Mouse (Mus musculus) embryonic facial prominence, embryonic 11.5 days (tissue): ENCODE measurements at regions not wholly inside any gene's neighbourhood (a gene's known extent, or its start where the extent isn't known, plus 50 kb on each side); places are given as distances from the start of the nearest gene placed in this dataset.

Experiments
- ATAC-seq: fragments of 200-750 bp; cut with Nextera tagmentation; replicated peaks from 2 replicates; pipeline ENCODE4 v1.8.0; 2017; ENCODE audit warnings: low read depth; ENCODE audit not compliant: insufficient number of reproducible peaks, low FRiP score, low TSS enrichment
- DNase-seq: peaks from one replicate; pipeline ENCODE4 v3.0.0-alpha.2; 2015; ENCODE audit warnings: low spot score
- H3K27ac ChIP-seq: fragments of 300-500 bp; sonication (generic); replicated peaks from 2 replicates; pipeline ENCODE4 v1.5.1; 2014; ENCODE audit warnings: mild to moderate bottlenecking, low read depth, low read length, control low read depth
- H3K27me3 ChIP-seq: fragments of 300-500 bp; sonication (generic); 2 replicates; pipeline ENCODE4 v1.6.1; 2014; ENCODE audit warnings: mild to moderate bottlenecking, low read length, moderate library complexity, mixed read lengths; ENCODE audit not compliant: control insufficient read depth, insufficient read depth
- H3K36me3 ChIP-seq: fragments of 300-500 bp; sonication (generic); replicated peaks from 2 replicates; pipeline ENCODE4 v1.6.1; 2014; ENCODE audit warnings: low read depth, mild to moderate bottlenecking, low read length, moderate library complexity, mixed read lengths; ENCODE audit not compliant: control insufficient read depth, insufficient read depth
- H3K4me1 ChIP-seq: fragments of 300-500 bp; sonication (generic); 2 replicates; pipeline ENCODE4 v1.6.1; 2014; ENCODE audit warnings: low read length, mixed read lengths; ENCODE audit not compliant: control insufficient read depth, insufficient read depth
- H3K4me2 ChIP-seq: fragments of 300-500 bp; sonication (generic); 2 replicates; pipeline ENCODE4 v1.6.1; 2014; ENCODE audit warnings: low read depth, mild to moderate bottlenecking, control low read depth, low read length, moderate library complexity
- H3K4me3 ChIP-seq: fragments of 300-500 bp; sonication (generic); 2 replicates; pipeline ENCODE4 v1.5.1; 2014; ENCODE audit warnings: low read depth, low read length, control low read depth
- H3K9ac ChIP-seq: fragments of 300-500 bp; sonication (generic); replicated peaks from 2 replicates; pipeline ENCODE4 v1.6.1; 2014; ENCODE audit warnings: mild to moderate bottlenecking, control low read depth, low read length
- H3K9me3 ChIP-seq: fragments of 300-500 bp; sonication (generic); replicated peaks from 2 replicates; pipeline ENCODE4 v1.6.1; 2016; ENCODE audit warnings: mild to moderate bottlenecking, low read length, inconsistent platforms, mixed read lengths; ENCODE audit not compliant: control insufficient read depth
- WGBS: fragments of 180-500 bp; shearing (Covaris S2); extraction: QIAGEN DNeasy Blood & Tissue Kit; methylation state at CpG from one replicate; pipeline ENCODE4 v1.1.7; 2014; 5-methylcytosine and 5-hydroxymethylcytosine counted together

- Histone ChIP-seq H3K9me3 (no peaks in the 10 kb centered on the region), H3K27ac (no peak overlapping the region), H3K36me3 (no peaks in the 10 kb centered on the region), H3K4me3 (no peak overlapping the region), H3K4me1 (no peaks in the 10 kb centered on the region), H3K4me2 (no peak overlapping the region), H3K27me3 (no peaks in the 10 kb centered on the region), H3K9ac (no peak overlapping the region)
- DNase-seq (no peak), ATAC-seq (no peak)
- 89% methylated on average over 2 of the region's 2 CpGs for WGBS
Measured at GRCm38 (mm10) chr2:171677998-171678397, 365.3 kb downstream of the Cbln4 start.

DNA sequence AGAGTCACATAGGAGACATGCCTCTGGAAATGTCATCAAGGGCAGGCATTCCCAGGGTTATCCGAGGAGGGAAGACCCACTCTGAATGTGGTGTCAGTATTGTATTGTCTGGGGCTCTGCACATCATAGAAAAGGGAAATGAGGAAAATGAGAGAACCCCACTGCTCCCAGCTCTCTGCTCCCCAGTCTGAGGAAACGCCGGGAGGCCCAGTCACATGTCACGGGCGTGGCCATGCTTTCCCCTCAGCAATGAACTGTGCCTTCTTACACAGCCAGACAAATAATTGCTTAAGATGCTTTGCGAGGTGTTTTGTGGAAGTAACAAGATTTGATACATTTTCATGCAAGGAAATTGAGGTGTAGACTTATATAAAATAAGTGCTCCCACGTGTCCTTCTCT lies 366.1 kb downstream of the Cbln4 start:
- Histone ChIP-seq H3K9me3 (no peaks in the 10 kb centered on the region), H3K36me3 (no peaks in the 10 kb centered on the region), H3K4me1 (no peaks in the 10 kb centered on the region), H3K9ac (no peak overlapping the region), H3K4me3 (no peak overlapping the region), H3K4me2 (no peak overlapping the region), H3K27ac (no peak overlapping the region), H3K27me3 (no peaks in the 10 kb centered on the region)
- WGBS = 88% methylated on average over 7 of the region's 7 CpGs
- DNase-seq (no peak), ATAC-seq (no peak)

DNA sequence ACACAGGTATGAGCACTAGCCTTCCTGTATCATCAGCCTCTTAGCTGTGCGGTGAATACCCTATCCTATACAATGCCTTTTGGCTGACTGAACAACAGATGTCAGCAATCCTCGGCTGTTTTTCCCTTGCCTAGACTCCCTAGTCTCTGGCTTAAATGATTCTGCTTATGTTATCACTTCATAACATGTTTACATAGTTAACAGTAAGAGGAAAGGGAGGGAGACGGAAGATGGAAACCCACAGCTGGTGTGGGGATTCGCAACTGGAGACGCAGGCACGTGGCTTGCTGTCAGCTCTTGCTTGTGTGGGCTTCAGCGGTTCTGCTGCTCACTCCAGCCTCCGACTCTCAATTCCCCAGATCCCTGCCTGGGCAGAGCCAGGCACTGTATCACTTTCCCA lies 367.2 kb downstream of the Cbln4 start:
- Histone ChIP-seq H3K9me3 (no peaks in the 10 kb centered on the region), H3K4me1 (no peaks in the 10 kb centered on the region), H3K36me3 (no peaks in the 10 kb centered on the region), H3K4me2 (no peak overlapping the region), H3K27me3 (no peaks in the 10 kb centered on the region), H3K9ac (no peak overlapping the region), H3K27ac (no peak overlapping the region), H3K4me3 (no peak overlapping the region)
- WGBS = 51% methylated on average over 8 of the region's 8 CpGs
- peak; percentile 75 for ATAC-seq
- peak; percentile 33 for DNase-seq

DNA sequence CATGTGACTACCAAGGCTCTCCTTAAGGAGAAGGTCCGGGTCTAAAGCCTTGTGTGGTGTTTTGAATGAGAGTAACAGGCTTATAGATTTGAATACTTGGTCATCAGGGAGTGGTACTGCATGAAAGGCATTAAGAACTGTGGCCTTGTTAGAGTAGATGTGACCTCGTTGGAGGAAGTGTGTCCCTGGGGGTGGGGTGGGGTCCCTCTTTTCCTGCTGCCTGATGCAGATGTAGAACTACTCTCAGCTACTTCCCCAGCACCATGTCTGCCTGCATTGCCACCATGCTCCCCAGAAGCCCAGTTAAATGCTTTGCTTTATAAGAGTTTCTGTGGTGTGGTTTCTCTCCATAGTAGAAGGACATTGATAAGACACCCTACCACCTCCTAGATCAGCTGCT lies 367.9 kb downstream of the Cbln4 start:
- WGBS = 73% methylated on average over 2 of the region's 2 CpGs

DNA sequence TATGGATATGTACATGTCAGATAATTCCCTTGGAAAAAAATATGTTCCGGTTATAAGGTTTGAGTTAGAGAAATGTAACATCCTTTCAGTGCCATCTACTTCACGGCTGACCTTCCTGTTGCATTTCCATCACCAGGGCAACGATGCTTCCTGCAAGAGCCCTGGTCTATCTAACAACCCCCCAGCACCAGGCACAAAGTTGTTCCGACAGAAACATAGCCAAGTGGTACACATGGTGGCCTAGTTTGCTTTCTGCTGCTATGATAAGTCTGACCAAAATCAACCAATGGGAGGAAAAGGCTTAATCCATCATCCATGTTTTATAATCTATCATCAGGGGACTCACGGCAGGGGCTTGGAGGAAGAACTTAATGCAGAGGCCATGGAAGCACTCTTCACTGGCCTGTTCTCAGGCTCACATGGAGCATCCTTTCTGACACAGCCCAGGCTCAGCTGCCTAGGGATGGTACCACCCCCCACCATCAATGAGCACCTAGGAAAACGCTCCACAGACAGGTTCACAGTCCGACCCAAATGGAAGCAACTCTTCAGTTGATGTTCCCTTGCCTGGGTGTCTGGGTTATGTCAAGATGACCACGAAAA lies 372.2 kb downstream of the Cbln4 start:
- Histone ChIP-seq H3K9ac (no peak overlapping the region), H3K4me1 (no peaks in the 10 kb centered on the region), H3K27ac (no peak overlapping the region), H3K9me3 (no peaks in the 10 kb centered on the region), H3K4me2 (no peak overlapping the region), H3K4me3 (no peak overlapping the region), H3K36me3 (no peaks in the 10 kb centered on the region), H3K27me3 (no peaks in the 10 kb centered on the region)
- DNase-seq = no peak
- no peak for ATAC-seq
- WGBS = 87% methylated on average over 8 of the region's 8 CpGs

More for the DNA sequence above, 367.9 kb downstream of the Cbln4 start:
- Histone ChIP-seq H3K4me1 (no peaks in the 10 kb centered on the region), H3K4me3 (no peak overlapping the region), H3K9me3 (no peaks in the 10 kb centered on the region), H3K27ac (no peak overlapping the region), H3K4me2 (no peak overlapping the region), H3K27me3 (no peaks in the 10 kb centered on the region), H3K9ac (no peak overlapping the region), H3K36me3 (no peaks in the 10 kb centered on the region)
- ATAC-seq (no peak), DNase-seq (no peak)

DNA sequence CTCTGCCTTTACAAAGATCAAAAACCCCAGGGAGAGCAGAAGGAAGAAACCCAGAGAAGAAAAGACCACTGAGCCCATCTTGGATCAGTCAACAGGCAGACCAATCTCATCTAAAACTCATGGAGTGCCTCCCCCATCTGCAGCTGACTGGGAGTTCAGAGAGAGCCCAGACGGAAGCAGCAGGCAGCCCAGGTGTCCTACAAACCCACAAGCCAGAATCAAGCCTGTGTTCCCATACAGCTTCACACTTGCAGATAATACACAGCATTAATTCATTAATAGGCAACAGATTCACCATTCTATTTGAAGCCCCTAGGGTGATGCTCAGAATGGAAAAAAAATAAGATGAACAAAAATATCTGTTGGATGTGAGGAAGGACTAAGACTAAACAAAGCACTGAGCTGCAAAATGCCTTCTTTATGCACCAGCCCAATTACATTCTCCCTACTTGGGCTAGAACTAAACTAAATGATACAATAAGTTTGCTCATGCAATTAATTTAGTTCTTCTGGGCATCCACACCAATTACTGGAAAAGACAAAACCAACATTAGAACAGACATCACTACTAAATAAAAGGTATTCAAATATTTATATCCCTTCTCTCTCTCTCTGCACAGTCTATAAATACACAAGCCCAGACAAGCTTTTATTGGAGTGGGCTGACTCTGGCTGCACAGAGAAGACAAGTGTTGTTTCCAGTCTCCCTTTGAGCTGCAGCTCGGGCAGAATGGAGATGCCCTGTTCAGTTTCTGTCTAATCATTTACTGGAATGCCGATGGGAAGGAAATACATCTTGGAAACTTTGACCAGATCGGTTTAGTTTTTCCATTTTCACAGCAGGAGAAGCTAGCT lies 374.2 kb downstream of the Cbln4 start:
- 63% methylated on average over 4 of the region's 4 CpGs for WGBS
- no peaks in the 10 kb centered on the region for H3K9me3 ChIP-seq
- H3K27me3 ChIP-seq = no peaks in the 10 kb centered on the region
- DNase-seq (no peak), ATAC-seq (no peak)
- H3K4me3 ChIP-seq = no peak overlapping the region
- H3K27ac ChIP-seq = no peak overlapping the region
- no peak overlapping the region for H3K9ac ChIP-seq
- H3K36me3 ChIP-seq = no peaks in the 10 kb centered on the region
- H3K4me1 ChIP-seq = no peaks in the 10 kb centered on the region
- no peak overlapping the region for H3K4me2 ChIP-seq

DNA sequence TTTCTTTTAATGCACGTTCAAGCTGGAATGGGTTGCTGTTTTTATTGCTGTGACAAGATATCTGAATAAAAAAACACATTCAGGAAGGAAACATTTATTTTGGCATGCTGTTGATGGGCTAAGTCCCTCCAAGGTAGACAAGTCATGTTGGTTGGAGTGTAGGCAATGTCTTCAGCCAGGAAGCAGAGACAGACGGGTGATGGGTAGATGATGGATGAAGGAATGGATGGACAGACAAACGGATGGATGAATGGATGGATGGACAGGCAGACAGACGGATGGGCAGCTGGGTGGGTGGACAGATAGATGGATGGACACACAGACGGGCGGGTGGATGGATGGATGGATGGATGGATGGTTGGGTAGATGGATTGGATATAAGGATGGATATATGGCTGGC lies 380.7 kb downstream of the Cbln4 start:
- no peak for DNase-seq
- H3K9me3 ChIP-seq = no peaks in the 10 kb centered on the region
- H3K4me1 ChIP-seq = no peaks in the 10 kb centered on the region
- no peak overlapping the region for H3K27ac ChIP-seq
- H3K4me2 ChIP-seq = no peak overlapping the region
- H3K36me3 ChIP-seq = no peaks in the 10 kb centered on the region
- H3K4me3 ChIP-seq = no peak overlapping the region
- no peak for ATAC-seq
- 82% methylated on average over 6 of the region's 6 CpGs for WGBS
- no peak overlapping the region for H3K9ac ChIP-seq
- no peaks in the 10 kb centered on the region for H3K27me3 ChIP-seq

DNA sequence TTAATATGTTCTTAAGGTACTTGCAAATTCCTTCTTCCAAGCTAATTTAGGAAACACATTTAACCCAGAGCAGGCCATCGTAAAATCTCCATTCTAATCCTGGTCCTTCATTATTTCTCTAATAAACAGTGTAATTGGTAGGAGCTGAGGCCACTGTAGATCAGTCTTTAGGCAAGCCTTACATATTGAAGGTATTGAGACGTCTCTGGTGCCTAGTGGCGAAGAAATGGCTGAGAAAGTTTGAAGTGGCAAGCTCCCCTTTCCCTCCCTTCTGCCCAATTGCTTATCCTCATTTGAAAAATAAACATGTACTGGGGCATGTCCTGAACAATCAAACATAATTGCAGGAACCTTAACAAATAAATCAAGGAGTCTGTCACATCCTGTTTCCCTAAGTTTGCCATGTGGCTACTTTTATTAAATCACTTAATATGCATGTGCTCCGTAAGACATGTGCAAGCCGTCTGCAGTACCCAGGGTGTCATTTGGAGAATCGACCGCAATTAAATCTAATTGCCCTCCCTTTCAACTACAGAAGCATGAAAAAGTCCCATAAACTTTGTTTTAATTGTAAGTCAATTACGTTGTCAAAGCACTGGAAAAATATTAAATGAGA lies 381.3 kb downstream of the Cbln4 start:
- Histone ChIP-seq H3K27me3 (no peaks in the 10 kb centered on the region), H3K4me3 (no peak overlapping the region), H3K4me2 (no peak overlapping the region), H3K4me1 (no peaks in the 10 kb centered on the region), H3K36me3 (no peaks in the 10 kb centered on the region), H3K9me3 (no peaks in the 10 kb centered on the region), H3K9ac (no peak overlapping the region), H3K27ac (no peak overlapping the region)
- no peak for ATAC-seq
- no peak for DNase-seq
- WGBS = 59% methylated on average over 8 of the region's 8 CpGs
